Mouse (Mus musculus) adrenal gland, adult 8-10 months (tissue): ENCODE data around the gene Zfp1. TPM values are rescaled to one million over a fixed set of nuclear protein-coding genes. Genes with fewer than 3 reads are reported as not detected.

Experiments
- DNase-seq: peaks from one replicate; pipeline ENCODE4 v3.0.0; 2022
- total RNA-seq, 4 experiments: library from RNA; stranded (reverse); gene quantifications; 2 replicates each; pipeline ENCODE4 v1.2.4; 2022

Zfp1 gene
- total RNA-seq, 4 experiments from 2014 or later, result 7.9 to 11.6 (median 9.7) TPM

DNA sequence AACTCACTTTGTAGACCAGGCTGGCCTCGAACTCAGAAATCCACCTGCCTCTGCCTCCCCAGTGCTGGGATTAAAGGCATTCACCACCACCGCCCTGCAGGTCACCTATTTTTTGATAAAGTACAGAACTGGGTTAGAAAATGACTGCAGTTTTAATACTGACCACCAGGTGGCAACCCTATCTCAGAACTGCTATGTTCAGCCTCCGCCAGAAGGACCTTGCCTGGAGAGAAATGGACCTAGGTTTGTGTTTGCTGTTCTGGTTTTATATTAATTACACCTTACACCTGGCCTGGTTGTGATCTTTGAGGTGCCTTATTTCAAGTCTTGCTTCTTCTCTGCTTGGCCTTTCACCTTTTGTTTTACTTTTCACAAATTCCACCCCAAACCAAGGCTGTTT, 34.9 kb downstream of the Zfp1 start:
- DNase-seq, result peak; percentile 26

DNA sequence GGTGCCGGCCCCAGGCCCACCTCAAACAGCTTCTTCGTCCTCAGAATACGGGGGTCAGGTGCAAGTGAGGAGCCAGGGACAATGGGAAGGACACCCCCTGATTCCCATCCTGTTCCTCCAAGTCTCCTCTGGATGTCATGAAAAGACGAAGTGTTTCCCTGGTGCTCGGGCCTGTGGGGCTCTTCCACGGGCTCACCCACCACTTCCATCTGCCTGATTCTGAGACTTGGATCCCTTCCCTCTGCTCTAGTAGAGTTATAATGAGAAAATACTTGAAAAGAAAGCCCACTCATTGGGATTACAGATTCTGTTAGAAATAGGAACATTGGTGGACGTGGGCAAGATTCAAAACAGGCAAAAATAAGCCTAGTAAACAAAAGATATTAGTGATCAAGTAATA, 35.6 kb downstream of the Zfp1 start:
- no peak for DNase-seq

DNA sequence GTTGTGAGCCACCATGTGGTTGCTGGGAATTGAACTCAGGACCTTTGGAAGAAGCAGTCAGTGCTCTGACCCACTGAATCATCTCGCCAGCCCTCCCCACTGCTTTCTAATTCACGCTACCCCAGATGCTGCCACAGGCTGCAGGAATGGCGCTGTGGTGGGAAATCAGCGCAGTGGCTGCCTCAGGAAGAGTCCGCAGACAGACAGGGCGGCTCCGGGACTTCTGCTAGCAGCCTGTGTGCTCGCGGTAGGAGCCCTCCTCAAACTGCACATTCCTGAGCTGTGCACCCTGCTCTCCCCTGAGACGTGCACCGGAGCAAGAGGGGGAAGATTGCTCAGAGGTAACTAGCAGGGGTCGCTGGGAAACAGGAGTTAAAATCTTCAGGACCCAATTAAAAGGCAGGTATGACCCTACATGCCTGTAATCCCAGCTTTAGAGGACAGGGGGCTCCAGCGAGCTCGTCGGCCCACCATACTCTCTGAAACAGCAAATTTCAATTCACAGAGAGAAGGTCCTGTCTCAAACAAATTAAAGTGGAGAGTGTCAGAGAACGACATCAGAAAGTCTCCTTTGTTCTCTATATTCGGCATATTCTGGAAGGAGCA, 37.3 kb downstream of the Zfp1 start:
- no peak for DNase-seq

DNA sequence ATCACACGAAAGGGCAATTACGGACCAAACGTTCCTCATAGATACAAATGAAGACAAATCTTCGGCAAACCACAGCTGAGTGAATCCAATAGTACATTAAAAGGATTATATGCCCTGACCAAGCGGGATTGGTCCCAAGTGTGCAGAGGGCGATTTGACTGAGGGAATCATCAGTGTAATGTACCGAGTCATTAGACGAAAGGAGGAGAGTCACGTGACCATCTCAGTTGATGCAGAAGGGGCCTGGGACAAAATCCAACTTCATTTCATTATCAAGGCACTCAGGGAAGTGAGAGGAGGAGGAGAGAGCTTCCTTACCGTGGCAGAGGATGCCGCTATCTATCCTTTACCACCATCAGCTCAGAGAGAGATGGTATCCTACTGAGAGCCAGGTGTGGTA, 38.0 kb downstream of the Zfp1 start:
- DNase-seq, result no peak

DNA sequence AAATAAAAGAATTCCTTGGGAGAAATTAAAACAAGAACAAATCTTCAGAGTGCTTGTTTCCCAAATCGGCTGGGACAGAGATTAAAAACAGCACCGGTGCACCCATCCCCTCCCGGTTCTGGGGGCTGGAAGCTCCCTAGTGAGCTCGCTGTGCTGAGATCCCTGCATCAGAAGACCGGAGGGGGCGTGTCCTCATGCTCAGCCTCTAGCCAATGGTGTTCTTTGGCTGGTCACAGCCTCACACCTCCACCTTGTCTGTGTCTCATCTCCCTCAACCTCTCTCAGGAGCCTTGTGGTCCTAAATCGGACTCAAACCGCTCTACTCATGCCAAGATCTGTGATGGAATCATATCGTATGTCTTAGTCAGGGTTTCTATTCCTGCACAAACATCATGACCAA, 39.3 kb downstream of the Zfp1 start:
- no peak for DNase-seq

DNA sequence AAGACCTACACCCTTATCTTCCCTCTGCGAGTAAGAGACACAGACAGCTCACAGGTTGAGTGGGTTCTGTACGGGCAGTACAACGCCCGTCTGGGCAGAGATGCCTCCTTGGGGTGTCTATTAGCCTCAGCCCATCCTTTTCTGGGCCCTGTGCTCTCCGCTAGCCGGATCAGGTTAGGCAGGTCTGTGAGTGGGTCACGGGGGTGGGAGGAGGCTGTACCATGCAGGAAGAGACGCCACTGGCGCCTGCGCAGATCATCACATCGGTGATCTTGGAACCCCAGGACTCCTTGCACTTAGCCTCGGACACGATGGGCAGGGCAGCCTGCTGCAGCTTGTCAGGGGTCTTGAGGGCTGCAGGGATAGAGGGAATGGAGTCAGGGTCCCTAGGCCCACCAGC, 43.7 kb downstream of the Zfp1 start:
- no peak for DNase-seq

DNA sequence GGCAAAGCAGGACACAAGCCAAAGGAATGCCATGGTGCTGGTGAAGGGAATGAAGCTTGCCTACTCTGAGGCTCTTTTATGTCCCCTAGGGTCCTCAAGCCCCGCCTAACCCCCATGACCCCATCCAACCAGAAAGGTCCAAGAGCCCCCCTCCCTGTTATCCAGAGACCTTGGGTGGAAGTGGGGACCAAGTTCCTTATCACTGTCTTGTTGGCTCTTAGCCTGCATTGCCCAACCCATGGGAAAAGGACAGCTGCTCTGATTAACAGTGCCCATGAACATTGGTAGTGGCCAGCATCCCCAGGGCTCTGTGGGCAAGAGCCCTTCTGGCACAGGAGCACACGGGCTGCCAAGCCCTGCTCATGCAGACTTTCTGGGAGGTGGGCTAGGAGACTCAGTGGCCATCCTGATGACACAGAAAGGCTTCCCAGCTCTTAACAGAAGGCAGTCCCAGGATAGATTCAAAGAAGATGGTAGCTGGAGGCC, 47.8 kb downstream of the Zfp1 start, which contains the start of gene Ctrb1:
Gene Ctrb1, minus strand, starts transcription at position 51 of the 486 bp plus-strand sequence.
- DNase-seq, result no peak

DNA sequence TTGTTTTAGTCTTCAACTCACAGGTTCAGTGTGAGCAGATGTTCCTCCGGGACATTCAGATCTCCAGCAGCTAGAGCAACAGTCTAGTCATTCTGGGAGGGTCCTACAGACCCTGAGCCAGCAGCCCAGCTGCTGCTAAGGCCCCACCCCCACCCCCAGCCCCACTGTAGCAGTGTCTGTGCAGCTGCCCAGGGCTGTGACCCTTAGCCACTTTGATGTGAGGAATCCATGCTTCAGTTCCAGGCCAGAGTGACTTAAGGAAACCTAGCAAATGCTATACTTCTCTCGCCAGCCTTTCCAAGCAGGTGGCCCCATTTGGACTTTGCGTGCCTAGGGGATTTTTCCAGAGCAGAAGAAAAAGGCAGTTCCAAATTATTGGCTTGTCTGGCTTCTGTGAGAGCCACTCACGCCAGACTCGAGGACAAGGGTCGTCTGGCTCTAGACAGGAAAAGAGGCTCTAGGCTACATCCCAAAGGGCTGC, 50.1 kb downstream of the Zfp1 start:
- no peak for DNase-seq

DNA sequence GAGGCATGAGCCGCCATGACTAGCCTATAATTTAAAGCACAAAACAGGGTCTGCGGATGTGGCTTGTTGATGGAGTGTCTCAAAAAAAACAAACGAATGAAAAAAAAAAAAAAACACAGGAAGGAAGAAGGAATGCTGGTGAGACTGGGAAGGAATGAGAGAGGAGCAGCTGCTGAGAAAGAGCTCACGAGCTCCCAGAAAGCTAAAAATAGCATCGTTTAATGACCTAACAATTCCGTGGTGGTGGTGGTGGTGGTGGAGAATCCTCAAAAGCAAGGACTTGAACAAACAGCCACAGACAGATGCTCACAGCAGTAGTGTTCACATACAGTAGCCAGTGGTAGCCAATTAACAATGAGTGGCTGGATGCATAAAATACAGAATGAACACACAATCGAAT, 52.2 kb downstream of the Zfp1 start:
- no peak for DNase-seq

DNA sequence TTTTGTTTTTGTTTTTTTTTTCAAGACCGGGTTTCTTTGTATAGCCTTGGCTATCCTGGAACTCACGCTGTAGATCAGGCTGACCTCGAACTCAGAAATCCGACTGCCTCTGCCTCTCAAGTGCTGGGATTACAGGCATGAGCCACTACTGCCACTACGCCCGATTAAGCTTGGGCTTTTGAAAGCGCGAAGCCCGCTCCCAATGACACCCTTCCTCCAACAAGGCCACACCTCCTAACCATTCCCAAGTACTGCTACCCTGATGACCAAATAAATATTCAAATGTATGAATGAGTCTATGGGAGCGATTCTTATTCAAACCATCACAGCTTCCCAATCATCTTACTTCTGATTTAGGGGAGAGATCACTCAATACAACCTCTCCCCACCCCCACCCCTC, 54.5 kb downstream of the Zfp1 start:
- DNase-seq, result no peak

DNA sequence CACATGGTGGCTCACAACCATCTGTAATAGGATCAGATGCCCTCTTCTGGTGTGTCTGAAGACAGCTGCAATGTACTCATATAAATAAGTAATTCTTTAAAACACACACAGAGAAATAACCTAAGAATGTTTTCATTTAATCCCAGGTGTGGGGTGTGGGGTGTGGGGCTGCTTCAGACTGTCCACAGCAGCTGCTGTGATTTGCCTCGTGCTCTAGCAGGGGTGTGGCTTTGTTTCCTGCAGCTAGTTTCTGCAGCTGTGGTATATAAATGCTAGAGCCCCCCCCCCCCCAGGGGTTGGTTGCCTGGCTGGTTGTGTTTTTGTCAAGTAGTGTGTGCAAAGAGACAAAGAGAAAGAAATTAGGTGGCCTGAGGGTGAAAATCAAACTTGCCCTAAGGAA, 55.8 kb downstream of the Zfp1 start:
- no peak for DNase-seq

DNA sequence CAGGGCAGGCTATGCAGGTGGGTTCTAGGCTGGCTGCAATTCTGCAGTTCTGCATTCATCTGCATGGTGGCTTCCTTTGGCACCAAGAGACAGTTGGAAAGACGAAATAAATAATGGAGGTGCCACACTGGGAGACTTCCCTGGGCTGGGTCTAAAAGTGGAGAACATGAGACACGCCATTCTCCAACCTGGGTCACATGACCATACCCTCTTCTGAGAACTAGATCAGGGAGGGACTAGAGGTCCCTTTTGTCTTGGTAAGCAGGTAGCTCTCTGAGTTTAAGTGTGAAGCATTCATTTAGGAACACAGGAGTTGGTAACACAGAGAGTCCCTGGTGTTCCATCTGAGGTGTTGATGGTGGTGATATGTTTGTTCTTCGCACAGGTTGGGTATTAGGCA, 57.0 kb downstream of the Zfp1 start:
- no peak for DNase-seq

DNA sequence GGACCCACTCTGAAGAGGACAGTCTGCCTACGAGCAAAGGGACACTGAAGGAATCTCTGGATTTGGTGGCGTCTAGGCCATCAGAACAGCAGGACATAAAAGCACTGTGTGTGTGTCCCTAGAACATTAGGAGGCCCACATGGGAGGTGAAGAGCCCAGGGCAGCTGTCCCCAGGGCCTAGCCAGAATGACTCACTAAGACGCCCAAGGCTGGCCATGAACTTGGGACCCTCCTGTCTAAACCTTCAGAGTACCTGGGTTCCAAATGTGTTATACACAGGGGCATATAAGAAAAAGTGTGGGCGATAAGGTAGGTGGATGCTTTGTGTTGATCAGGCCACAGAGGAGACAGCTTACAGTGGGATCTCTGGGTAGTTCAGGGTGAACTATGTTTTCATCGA, 57.5 kb downstream of the Zfp1 start:
- no peak for DNase-seq

DNA sequence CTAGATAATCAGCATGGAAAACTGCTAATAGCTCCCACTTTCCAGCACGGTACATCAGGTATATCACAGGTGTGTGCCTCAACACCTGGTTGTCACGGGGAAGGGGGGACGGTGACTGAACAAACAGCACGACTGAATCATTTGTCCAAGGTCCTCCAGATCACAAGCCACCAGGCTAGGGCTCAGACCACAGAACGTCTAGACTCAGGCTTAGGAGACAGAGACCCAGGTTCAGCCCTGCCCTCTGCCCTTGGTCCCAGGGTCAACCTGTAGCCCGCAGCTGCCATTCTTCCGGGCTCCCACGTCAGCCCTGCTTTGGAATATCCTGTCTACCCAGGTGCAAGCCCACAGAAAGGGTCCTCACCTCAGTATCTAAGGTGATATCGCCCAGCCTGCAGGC, 58.2 kb downstream of the Zfp1 start:
- no peak for DNase-seq

DNA sequence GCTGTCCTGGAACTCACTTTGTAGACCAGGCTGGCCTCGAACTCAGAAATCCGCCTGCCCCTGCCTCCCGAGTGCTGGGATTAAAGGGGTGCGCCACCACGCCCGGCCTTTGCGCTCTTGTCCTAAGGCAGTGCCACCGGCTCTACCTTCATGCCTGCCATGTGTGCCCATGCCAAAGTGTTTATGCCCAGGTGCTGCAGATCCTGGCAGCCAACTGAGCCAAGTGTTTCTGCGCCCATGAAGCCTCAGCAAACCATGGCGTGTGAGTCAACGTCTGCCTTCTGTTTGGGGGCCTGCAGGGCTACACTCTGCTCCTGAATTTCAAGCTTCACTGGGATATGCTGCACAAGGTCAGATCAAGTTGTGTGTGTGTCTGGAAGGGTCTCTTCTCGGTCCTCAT, 61.4 kb downstream of the Zfp1 start:
- no peak for DNase-seq

DNA sequence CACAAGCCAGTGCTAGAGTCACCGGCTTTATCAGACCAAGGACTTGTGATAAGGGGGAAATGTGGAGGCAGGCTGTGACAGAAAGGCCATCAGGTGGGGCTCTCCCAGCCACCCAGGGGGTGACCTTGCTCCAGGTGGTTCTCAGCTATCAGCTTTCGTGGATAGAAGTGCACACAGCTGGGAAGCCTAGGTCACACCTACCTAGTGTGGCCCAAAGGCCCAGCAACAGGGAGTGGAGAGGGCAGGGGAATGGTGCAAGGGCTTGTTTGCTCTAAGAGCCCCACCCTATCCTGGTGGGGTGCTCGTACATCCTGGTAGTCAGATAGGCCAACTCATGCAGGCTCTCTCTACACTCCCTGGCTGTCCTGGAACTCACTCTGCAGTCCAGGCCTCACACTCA, 62.0 kb downstream of the Zfp1 start:
- DNase-seq, result no peak

DNA sequence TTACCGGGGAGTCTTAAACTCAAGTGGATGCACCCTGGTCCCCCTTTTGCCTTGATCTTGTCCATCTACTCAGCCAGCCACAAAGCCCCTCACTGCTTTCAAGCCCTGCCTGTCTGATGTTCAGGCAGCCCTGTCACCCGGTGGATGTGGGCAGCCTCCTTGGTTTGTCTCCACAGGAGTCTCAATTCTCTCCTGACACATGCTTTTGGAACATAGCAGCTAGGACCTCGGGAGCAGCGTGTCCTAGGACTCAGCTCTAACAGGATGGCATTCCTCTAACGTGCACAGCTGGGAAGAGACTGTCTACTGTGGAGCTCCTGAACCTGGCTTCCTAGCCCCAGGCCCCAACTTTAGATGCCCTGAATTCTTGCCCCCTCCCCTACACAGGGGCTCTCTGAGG, 62.5 kb downstream of the Zfp1 start:
- DNase-seq, result no peak

DNA sequence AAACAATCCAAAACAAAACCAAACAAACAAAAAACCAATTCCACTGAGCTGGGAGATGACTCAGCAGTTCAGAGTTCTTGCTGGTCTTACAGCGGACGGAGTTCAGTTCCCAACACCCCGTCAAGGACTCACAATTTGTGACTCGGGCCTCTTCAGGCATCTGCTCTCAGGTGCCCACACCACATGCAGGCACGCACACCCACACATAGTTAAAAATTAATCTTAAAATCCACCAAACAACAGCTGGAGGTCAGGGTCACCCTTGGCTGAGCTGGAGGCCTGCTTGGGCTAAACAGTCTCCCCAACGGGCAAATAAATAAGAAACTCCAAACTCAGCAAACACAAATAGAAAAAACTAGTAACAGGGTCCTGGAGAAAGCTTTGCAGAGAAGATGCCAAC, 65.1 kb downstream of the Zfp1 start:
- DNase-seq, result no peak

DNA sequence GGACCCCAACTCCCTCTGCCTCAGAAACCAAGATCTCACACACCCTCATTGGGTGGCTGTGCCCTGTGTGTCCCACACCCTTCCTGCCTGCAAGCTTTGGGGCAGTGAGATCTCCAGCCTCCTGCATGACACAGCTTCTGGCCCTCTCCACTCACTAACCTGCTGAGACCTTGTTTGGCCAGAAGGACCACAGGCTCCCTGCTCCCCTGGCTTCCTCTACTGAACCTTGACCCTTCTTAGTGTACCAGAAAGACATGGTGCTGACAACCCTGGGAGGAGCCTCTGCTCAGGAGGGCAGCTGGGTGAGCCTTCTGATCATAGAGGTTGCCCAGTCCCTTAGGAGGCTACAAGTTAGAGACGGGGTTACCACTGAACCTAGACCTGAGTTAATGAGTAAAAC, 66.0 kb downstream of the Zfp1 start:
- DNase-seq, result no peak

DNA sequence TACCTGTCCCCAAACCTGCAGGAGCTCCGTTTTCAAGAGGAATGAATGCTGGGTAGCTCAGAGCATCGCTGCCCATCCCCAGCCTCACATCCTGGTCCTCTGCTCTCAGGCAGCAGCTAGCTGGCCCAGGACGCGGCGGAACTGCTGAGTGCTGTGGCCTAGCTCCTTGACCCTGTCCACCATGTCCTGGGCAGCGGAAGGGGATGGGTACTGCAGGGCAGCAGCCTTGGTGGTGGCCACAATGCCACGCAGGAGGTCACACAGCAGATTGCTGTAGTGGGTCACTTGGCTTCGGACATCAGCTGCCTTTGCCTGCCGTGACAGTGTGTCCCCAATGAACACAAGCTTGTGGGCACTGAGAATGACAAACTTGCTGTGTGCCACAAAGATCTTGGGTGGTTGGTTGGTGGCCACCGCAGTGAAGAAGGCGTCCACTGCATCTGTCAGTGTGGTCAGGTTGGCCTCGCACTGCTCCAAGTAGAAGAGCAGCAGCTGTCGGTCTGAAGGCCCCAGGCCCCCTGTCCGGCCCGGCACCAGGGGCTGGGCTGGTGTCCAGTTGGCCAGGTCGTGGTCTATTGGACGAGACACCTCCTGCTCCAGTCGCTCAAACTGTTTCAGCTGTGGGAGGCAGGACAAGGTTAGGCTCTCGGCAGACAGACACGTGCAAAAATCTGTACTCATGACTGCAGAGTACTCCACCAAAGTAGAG, 67.7 kb downstream of the Zfp1 start:
- no peak for DNase-seq

DNA sequence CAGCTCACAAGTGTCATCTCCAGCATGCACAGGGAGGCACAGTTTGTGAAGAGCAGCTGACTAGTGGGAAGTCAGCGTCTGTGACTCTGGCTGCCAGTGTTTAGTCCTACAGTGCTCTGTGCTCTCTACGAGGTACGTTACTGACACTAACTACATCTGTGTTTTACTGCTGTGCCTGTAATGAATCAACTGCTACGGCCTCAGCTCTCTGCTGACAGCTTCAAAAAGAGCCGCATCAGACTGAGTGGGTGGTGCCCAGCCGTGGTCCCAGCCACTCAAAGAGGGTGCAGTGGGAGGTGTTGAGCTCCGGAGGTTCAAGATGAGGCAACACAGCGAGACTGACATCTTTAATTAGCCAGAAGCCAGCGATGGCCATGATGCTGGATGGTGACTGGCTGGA, 68.9 kb downstream of the Zfp1 start:
- DNase-seq, result no peak

DNA sequence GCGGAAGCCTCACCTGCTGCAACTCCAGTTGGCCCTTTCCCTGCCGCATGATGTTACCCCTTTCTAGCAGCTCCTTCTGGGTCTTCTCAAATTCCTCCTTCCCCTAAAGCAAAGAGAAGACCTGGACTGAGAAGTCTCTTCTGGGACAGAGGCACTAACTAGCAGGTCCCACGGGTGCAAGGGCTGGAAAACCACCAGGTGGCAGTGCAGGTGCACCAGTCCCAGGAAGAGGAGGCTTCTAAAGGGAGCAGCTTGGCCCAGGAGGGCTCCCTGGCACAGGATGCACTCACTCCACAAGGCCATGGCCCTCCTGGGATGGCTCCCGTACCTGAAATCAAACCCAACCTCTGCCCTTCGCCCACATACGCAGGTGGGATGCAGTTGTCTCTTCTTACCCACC, 69.4 kb downstream of the Zfp1 start:
- no peak for DNase-seq

DNA sequence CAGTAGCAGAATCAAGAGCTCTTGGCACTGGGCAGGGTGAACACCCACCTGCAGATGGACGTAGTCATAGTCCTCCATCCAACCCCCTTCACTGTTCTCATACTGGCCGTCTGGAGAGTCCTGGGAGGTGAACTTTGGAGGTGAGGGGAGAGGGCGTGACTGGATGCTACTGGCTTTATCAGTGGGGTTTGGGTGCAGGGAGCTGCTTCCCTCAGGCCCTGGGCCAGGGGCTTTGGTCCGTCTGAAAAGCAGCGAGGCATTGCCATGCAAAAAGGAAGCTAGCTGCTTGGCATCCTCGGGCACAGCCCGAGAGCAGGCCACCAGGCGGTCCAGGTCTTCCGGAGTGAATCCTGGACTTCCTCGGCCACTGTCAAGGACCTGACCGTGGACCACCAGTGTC, 70.1 kb downstream of the Zfp1 start:
- DNase-seq, result no peak

DNA sequence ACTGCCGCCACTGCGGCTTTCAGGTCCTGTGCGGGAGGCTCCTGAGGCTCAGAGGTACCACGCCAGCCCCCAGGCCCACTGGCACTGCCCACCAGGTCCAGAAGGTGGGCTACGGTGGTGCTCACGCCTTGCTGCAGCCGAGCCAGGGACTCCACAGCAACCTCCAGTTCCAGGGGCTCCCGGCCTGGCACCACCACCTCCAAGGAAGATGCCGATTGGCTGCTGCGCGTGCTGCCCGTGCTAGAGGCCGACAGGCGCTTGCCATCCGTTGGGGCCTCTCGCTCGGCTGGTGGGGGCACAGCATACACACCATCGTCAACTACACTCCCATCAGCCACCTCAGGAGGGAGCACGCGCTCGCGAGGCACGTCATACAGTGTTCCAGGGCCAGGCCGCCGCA, 70.6 kb downstream of the Zfp1 start:
- DNase-seq, result no peak
